Mouse (Mus musculus): Measurements from ENCODE around the gene Trim67.

Trim67 gene

GRCm38 (mm10) chr8:124878141-124878540 is 85.2 kb downstream of the Trim67 start:
- no peak for DNase-seq (ENCODE audit: low spot score)

GRCm38 (mm10) chr8:124878946-124879526 is 86.1 kb downstream of the Trim67 start:
- no peak for DNase-seq (ENCODE audit: low spot score)
